Mouse (Mus musculus) gastrocnemius, postnatal 14 days (tissue): Measurements from ENCODE around the gene Banf2. TPM values are rescaled to one million over a fixed set of nuclear protein-coding genes. Genes with fewer than 3 reads are reported as not detected.
A peak's percentile ranks its signal among the peaks of the same experiment; 100 is the strongest.

Experiments
- DNase-seq: peaks from one replicate; pipeline ENCODE4 v3.0.0; 2021; ENCODE audit warnings: mixed read lengths
- intact Hi-C: fragments of 180-260 bp; cut with DNase I; formaldehyde crosslinking; loops from one replicate; pipeline ENCODE4 v1.15.1; 2025; ENCODE audit warnings: low total_unique reads
- total RNA-seq, 2 experiments: library from RNA; stranded (reverse); gene quantifications; 2 replicates each; pipeline ENCODE4 v1.2.3; 2021

The Banf2 gene
- total RNA-seq, 2 experiments from 2014 or later = not detected

GRCm38 (mm10) chr2:144086183-144086847 lies 53.5 kb downstream of the Banf2 start:
- intact Hi-C loops = no loop called here
- DNase-seq = peak; percentile 49

- no peak for DNase-seq
- intact Hi-C loops = no loop called here
These were observed 55.2 kb downstream of the Banf2 start for GRCm38 (mm10) chr2:144087899-144088584.

GRCm38 (mm10) chr2:144092767-144093166 lies 59.9 kb downstream of the Banf2 start:
- no peak for DNase-seq
- intact Hi-C loops = no loop called here

GRCm38 (mm10) chr2:144094721-144095120 lies 61.9 kb downstream of the Banf2 start:
- intact Hi-C loops = no loop called here

GRCm38 (mm10) chr2:144101463-144101961 lies 68.7 kb downstream of the Banf2 start:
- no peak for DNase-seq
- intact Hi-C loops = no loop called here

More at GRCm38 (mm10) chr2:144094721-144095120, 61.9 kb downstream of the Banf2 start:
- no peak for DNase-seq

- no peak for DNase-seq
- intact Hi-C loops = no loop called here
These were observed 74.5 kb downstream of the Banf2 start for GRCm38 (mm10) chr2:144107374-144107773.

- intact Hi-C loops = no loop called here
- DNase-seq = no peak
These were observed 75.0 kb downstream of the Banf2 start for GRCm38 (mm10) chr2:144107810-144108209.

GRCm38 (mm10) chr2:144108376-144108775 lies 75.5 kb downstream of the Banf2 start:
- intact Hi-C loops = no loop called here
- DNase-seq = no peak

GRCm38 (mm10) chr2:144111966-144112365 lies 79.1 kb downstream of the Banf2 start:
- no peak for DNase-seq
- intact Hi-C loops = no loop called here

- intact Hi-C loops = no loop called here
- DNase-seq = no peak
These were observed 79.8 kb downstream of the Banf2 start for GRCm38 (mm10) chr2:144112666-144113065.

GRCm38 (mm10) chr2:144118061-144118460 lies 85.2 kb downstream of the Banf2 start:
- no peak for DNase-seq
- intact Hi-C loops = no loop called here

- DNase-seq = peak; percentile 83
- intact Hi-C loops = no loop called here
These were observed 87.4 kb downstream of the Banf2 start for GRCm38 (mm10) chr2:144120186-144120823.

GRCm38 (mm10) chr2:144122068-144122467 lies 89.2 kb downstream of the Banf2 start:
- DNase-seq = no peak
- intact Hi-C loops = no loop called here

Other genes starting within 250 kb of the Banf2 start
- under 1 TPM; 0.53 to 0.66 TPM for gene Bfsp1, start 169.9 kb upstream of the Banf2 start, total RNA-seq
- 10 to 100 TPM; 43.1 to 52.3 TPM for gene Dstn, start 117.7 kb upstream of the Banf2 start, total RNA-seq
- gene Rrbp1, start 21.8 kb upstream of the Banf2 start, total RNA-seq = 10 to 100 TPM; 73.6 to 99.8 TPM
- gene Mgme1, start 237.6 kb downstream of the Banf2 start, total RNA-seq = 1 to 10 TPM; 5.4 to 5.6 TPM
- gene Snx5, start 237.8 kb downstream of the Banf2 start, total RNA-seq = 10 to 100 TPM; 45.5 to 53.2 TPM